Mouse (Mus musculus) forebrain, postnatal 0 days (tissue): Measurements from ENCODE around the gene Nmt1. TPM values are rescaled to one million over a fixed set of nuclear protein-coding genes. Genes with fewer than 3 reads are reported as not detected.

Source experiments
- ATAC-seq: fragments of 200-750 bp; cut with Nextera tagmentation; 2 replicates; pipeline ENCODE4 v1.8.0; 2017; ENCODE audit warnings: mild to moderate bottlenecking, moderate library complexity
- DNase-seq: peaks from one replicate; pipeline ENCODE4 v3.0.0-alpha.2; 2015
- H3K27ac ChIP-seq: fragments of 300-500 bp; sonication (generic); 2 replicates; pipeline ENCODE4 v1.5.1; 2014; ENCODE audit warnings: low read depth, mild to moderate bottlenecking, antibody characterized with exemption, low read length, moderate library complexity, mixed read lengths
- H3K27me3 ChIP-seq: fragments of 300-500 bp; sonication (generic); 2 replicates; pipeline ENCODE4 v1.6.1; 2014; ENCODE audit warnings: mild to moderate bottlenecking, low read length, mixed read lengths; ENCODE audit not compliant: insufficient read depth
- H3K36me3 ChIP-seq: fragments of 300-500 bp; sonication (generic); 2 replicates; pipeline ENCODE4 v1.6.1; 2014; ENCODE audit warnings: mild to moderate bottlenecking, moderate library complexity; ENCODE audit not compliant: insufficient read depth
- H3K4me1 ChIP-seq: fragments of 300-500 bp; sonication (generic); 2 replicates; pipeline ENCODE4 v1.6.1; 2014; ENCODE audit warnings: antibody characterized with exemption; ENCODE audit not compliant: insufficient read depth
- H3K4me2 ChIP-seq: fragments of 300-500 bp; sonication (generic); 2 replicates; pipeline ENCODE4 v1.6.1; 2014; ENCODE audit warnings: low read depth, mild to moderate bottlenecking, moderate library complexity
- H3K4me3 ChIP-seq: fragments of 300-500 bp; sonication (generic); 2 replicates; pipeline ENCODE4 v1.5.1; 2014; ENCODE audit warnings: low read depth, low read length, mixed read lengths
- H3K9ac ChIP-seq: fragments of 300-500 bp; sonication (generic); 2 replicates; pipeline ENCODE4 v1.6.1; 2014; ENCODE audit warnings: mild to moderate bottlenecking
- H3K9me3 ChIP-seq: fragments of 300-500 bp; sonication (generic); 2 replicates; pipeline ENCODE4 v1.6.1; 2016; ENCODE audit warnings: low read length
- CTCF ChIP-seq: sonication (generic); IDR thresholded peaks from 2 replicates; pipeline ENCODE4 v1.5.1; 2016; ENCODE audit warnings: antibody characterized with exemption, control low read depth, low read depth
- WGBS: fragments of 180-500 bp; shearing (Covaris S2); extraction: QIAGEN DNeasy Blood & Tissue Kit; methylation state at CpG from one replicate; pipeline ENCODE4 v1.1.7; 2014; 5-methylcytosine and 5-hydroxymethylcytosine counted together
- polyA plus RNA-seq: library from polyadenylated mRNA; unstranded; fragments of >200 nt; fragmentation: Nextera tagmentation; extraction: Ambion mirVana; gene quantifications from 2 replicates; pipeline ENCODE4 v1.2.1, GENCODE M21; 2015
- total RNA-seq: library from RNA; depleted of rRNA; stranded (reverse); fragments of >200 nt; gene quantifications from 2 replicates; pipeline ENCODE4 v1.2.3, GENCODE M21; 2014

The Nmt1 gene
- total and polyA plus RNA-seq, 2 experiments from 2014 or later: 35.0 to 63.2 TPM

GRCm38 (mm10) chr11:103066191-103067050 lies 38.4 kb downstream of the Nmt1 start:
- TF ChIP-seq CTCF: no peak
- no peak overlapping the region for H3K9ac ChIP-seq
- no peaks in the 10 kb centered on the region for H3K27me3 ChIP-seq
- ATAC-seq: no peak
- no peaks in the 10 kb centered on the region for H3K4me1 ChIP-seq
- no peak for DNase-seq
- no peak overlapping the region for H3K27ac ChIP-seq
- WGBS: 97% methylated on average over 14 of the region's 14 CpGs
- H3K36me3 ChIP-seq: peaks cover 77% of the 10 kb centered on the region
- no peaks in the 10 kb centered on the region for H3K9me3 ChIP-seq
- H3K4me2 ChIP-seq: no peak overlapping the region
- H3K4me3 ChIP-seq: no peak overlapping the region

GRCm38 (mm10) chr11:103067051-103067361 lies 39.0 kb downstream of the Nmt1 start:
- H3K4me1 ChIP-seq: no peaks in the 10 kb centered on the region
- no peak for ATAC-seq
- no peaks in the 10 kb centered on the region for H3K9me3 ChIP-seq
- no peak for DNase-seq
- no peak overlapping the region for H3K27ac ChIP-seq
- H3K9ac ChIP-seq: no peak overlapping the region
- no peak overlapping the region for H3K4me2 ChIP-seq
- H3K27me3 ChIP-seq: no peaks in the 10 kb centered on the region
- H3K4me3 ChIP-seq: no peak overlapping the region
- no peak for TF ChIP-seq CTCF
- 98% methylated on average over 6 of the region's 6 CpGs for WGBS
- peaks cover 71% of the 10 kb centered on the region for H3K36me3 ChIP-seq

- no peak overlapping the region for H3K9ac ChIP-seq
- H3K36me3 ChIP-seq: peaks cover 68% of the 10 kb centered on the region
- WGBS: 85% methylated on average over 8 of the region's 8 CpGs
- no peaks in the 10 kb centered on the region for H3K27me3 ChIP-seq
- no peak overlapping the region for H3K27ac ChIP-seq
- H3K4me2 ChIP-seq: no peak overlapping the region
- H3K4me3 ChIP-seq: no peak overlapping the region
- no peaks in the 10 kb centered on the region for H3K9me3 ChIP-seq
- ATAC-seq (no peak), DNase-seq (no peak)
- no peaks in the 10 kb centered on the region for H3K4me1 ChIP-seq
- TF ChIP-seq CTCF: no peak
Measured at GRCm38 (mm10) chr11:103067457-103068001, 39.5 kb downstream of the Nmt1 start.

- Histone ChIP-seq H3K27me3 (no peaks in the 10 kb centered on the region), H3K27ac (no peak overlapping the region), H3K4me1 (no peaks in the 10 kb centered on the region), H3K36me3 (peaks cover 63% of the 10 kb centered on the region), H3K9ac (no peak overlapping the region), H3K4me2 (no peak overlapping the region), H3K9me3 (no peaks in the 10 kb centered on the region), H3K4me3 (no peak overlapping the region)
- no peak for TF ChIP-seq CTCF
- DNase-seq: no peak
- WGBS: 98% methylated on average over 4 of the region's 4 CpGs
- ATAC-seq: no peak
Measured at GRCm38 (mm10) chr11:103068272-103068671, 40.3 kb downstream of the Nmt1 start.

GRCm38 (mm10) chr11:103068884-103069283 lies 40.9 kb downstream of the Nmt1 start:
- ATAC-seq (no peak), DNase-seq (no peak)
- no peak for TF ChIP-seq CTCF
- H3K4me1 ChIP-seq: no peaks in the 10 kb centered on the region
- H3K4me3 ChIP-seq: no peak overlapping the region
- peaks cover 57% of the 10 kb centered on the region for H3K36me3 ChIP-seq
- H3K9ac ChIP-seq: no peak overlapping the region
- no peaks in the 10 kb centered on the region for H3K9me3 ChIP-seq
- no peak overlapping the region for H3K27ac ChIP-seq
- WGBS: 94% methylated on average over 11 of the region's 11 CpGs
- no peak overlapping the region for H3K4me2 ChIP-seq
- no peaks in the 10 kb centered on the region for H3K27me3 ChIP-seq

GRCm38 (mm10) chr11:103069731-103070130 lies 41.7 kb downstream of the Nmt1 start:
- no peak overlapping the region for H3K27ac ChIP-seq
- H3K4me1 ChIP-seq: no peaks in the 10 kb centered on the region
- WGBS: 100% methylated on average over 2 of the region's 2 CpGs
- H3K9me3 ChIP-seq: no peaks in the 10 kb centered on the region
- no peaks in the 10 kb centered on the region for H3K27me3 ChIP-seq
- H3K36me3 ChIP-seq: peaks cover 48% of the 10 kb centered on the region
- ATAC-seq: no peak
- no peak for DNase-seq
- H3K4me2 ChIP-seq: no peak overlapping the region
- H3K9ac ChIP-seq: no peak overlapping the region
- no peak overlapping the region for H3K4me3 ChIP-seq
- TF ChIP-seq CTCF: no peak

GRCm38 (mm10) chr11:103070322-103070880 lies 42.4 kb downstream of the Nmt1 start:
- Histone ChIP-seq H3K9ac (no peak overlapping the region), H3K4me1 (no peaks in the 10 kb centered on the region), H3K36me3 (peaks cover 43% of the 10 kb centered on the region), H3K4me2 (no peak overlapping the region), H3K9me3 (no peaks in the 10 kb centered on the region), H3K4me3 (no peak overlapping the region), H3K27me3 (no peaks in the 10 kb centered on the region), H3K27ac (no peak overlapping the region)
- 95% methylated on average over 10 of the region's 10 CpGs for WGBS
- DNase-seq (no peak), ATAC-seq (no peak)
- TF ChIP-seq CTCF: no peak
